Mouse (Mus musculus): Measurements from ENCODE around the gene Unc119.

DNA sequence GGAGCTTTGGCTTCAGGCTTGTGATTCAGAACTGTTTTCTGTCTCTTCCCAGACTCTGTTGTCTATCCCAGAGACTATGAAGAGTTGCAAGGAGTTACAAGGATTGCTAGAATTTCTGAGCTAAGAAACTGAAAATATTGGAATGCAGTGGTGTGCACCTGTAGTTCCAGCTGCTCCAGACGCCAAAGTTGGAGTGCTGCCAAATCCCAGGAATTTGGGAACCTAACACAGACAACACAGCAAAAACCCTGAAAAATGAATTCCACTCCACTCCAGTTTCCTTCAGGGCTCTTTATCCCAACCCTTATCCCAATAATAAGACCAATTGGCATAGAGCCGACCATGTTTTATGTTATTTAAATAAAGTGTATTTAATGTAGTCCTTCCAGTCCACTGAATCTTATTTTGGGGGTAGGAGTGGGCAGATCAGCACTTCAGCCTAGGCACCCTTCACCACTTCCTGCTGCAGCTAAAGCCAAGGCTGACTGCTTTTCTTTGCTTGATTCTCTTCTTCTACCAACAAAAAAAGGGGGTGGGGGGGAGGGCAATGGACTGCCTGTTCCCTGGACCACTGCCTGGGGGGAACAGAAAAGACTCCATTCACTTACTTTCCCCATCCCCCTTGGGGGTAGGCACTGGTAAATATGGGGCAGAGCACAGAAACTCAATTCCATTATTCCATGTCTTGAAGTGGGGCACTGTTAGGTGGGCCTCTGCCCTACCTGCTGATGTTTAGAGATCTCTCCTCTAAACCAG lies 21.0 kb upstream of the Unc119 start:
- TF ChIP-seq POLR2A (IDR thresholded peaks at IDR 0.05; ENCODE audit: borderline replicate concordance, low read depth, low read length) (no peak), CTCF (IDR thresholded peaks at IDR 0.05; ENCODE audit: low read depth, low read length) (no peak)
